Mouse (Mus musculus): ENCODE measurements around the gene Hormad1. TPM values are rescaled to one million over a fixed set of nuclear protein-coding genes. Genes with fewer than 3 reads are reported as not detected.
A peak's percentile ranks its signal among the peaks of the same experiment; 100 is the strongest.

Hormad1 gene
- total and polyA plus RNA-seq, 2 experiments: not detected

DNA sequence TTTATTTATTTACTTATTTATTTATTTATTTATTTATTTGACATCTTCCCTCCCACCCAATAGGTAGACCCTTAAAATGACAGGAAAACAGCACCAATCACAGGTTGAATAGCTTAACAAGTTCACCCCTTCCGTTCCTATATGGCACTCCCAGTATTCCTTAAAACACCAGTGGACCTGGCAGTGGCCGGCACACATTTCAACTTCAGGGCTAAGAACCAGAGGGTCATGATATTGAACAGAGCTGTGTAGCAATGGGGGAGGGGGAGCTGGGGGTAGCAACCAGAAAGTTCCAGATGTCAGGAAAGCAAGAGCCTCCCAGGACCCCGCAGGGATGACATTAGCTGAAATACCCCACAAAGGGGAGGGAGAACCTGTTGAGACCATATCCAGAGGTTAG is 39.4 kb upstream of the Hormad1 start:
- no peaks in the 10 kb centered on the region for H3K27me3 ChIP-seq (ENCODE audit: control insufficient read depth, insufficient read depth, low read length)
- H3K9ac ChIP-seq (ENCODE audit: low read depth, low read length): no peak overlapping the region
- TF ChIP-seq CTCF (IDR thresholded peaks at IDR 0.05; ENCODE audit: low read depth, low read length) (no peak), POLR2A (IDR thresholded peaks at IDR 0.05; ENCODE audit: extremely low read depth, insufficient read depth, low read length) (no peak)
- no peak overlapping the region for H3K4me3 ChIP-seq (ENCODE audit: insufficient read depth, low read depth, low read length)
- peaks cover 3% of the 10 kb centered on the region; the same call in 1 of the 2 replicates for H3K4me1 ChIP-seq (ENCODE audit: control insufficient read depth, insufficient read depth, low read length)
- no peak for DNase-seq (ENCODE audit: extremely low read depth, low read depth, low spot score)
- no peak overlapping the region for H3K27ac ChIP-seq (replicated peaks; ENCODE audit: insufficient read depth, low read depth, low read length)
- H3K79me2 ChIP-seq (ENCODE audit: control insufficient read depth, insufficient read depth, low read length): no peaks in the 10 kb centered on the region
- no peaks in the 10 kb centered on the region for H3K36me3 ChIP-seq (ENCODE audit: control insufficient read depth, insufficient read depth, low read length)
- 94% methylated on average over 3 of the region's 3 CpGs for WGBS

DNA sequence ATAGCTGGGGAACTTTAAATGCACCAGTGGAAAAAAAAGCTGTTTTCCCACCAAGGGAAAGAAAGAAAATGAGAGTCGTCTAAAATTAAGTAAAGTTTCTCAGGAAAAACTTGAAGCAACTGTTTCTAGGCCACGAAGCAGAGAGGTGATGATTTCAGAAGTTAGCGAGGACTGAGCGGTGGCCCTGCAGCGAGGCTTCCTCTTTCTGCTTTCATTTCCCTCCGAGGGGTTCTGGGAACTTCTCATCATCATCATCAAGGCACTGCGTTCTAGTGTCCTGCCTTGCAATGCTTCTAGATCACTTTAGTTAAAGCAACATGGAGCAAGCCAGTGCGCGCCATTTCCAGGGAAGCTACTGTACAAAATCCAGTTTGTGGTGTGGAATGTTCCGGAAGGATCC is 38.3 kb upstream of the Hormad1 start:
- no peaks in the 10 kb centered on the region for H3K79me2 ChIP-seq (ENCODE audit: control insufficient read depth, insufficient read depth, low read length)
- H3K9ac ChIP-seq (ENCODE audit: low read depth, low read length): no peak overlapping the region
- no peak overlapping the region for H3K4me3 ChIP-seq (ENCODE audit: insufficient read depth, low read depth, low read length)
- H3K36me3 ChIP-seq (ENCODE audit: control insufficient read depth, insufficient read depth, low read length): no peaks in the 10 kb centered on the region
- 88% methylated on average over 10 of the region's 10 CpGs for WGBS
- no peaks in the 10 kb centered on the region for H3K27me3 ChIP-seq (ENCODE audit: control insufficient read depth, insufficient read depth, low read length)
- H3K4me1 ChIP-seq (ENCODE audit: control insufficient read depth, insufficient read depth, low read length): peaks cover 3% of the 10 kb centered on the region; the same call in 1 of the 2 replicates
- no peak for TF ChIP-seq CTCF (IDR thresholded peaks at IDR 0.05; ENCODE audit: low read depth, low read length)
- no peak for TF ChIP-seq POLR2A (IDR thresholded peaks at IDR 0.05; ENCODE audit: extremely low read depth, insufficient read depth, low read length)
- peak; percentile 33 for DNase-seq (ENCODE audit: extremely low read depth, low read depth, low spot score)
- H3K27ac ChIP-seq (replicated peaks; ENCODE audit: insufficient read depth, low read depth, low read length): no peak overlapping the region

GRCm38 (mm10) chr3:95523662-95524061 is 35.8 kb upstream of the Hormad1 start:
- 0 out of 2 replicates have a peak overlapping the region, but pooled peaks have one; percentile 11 for H3K9ac ChIP-seq (ENCODE audit: low read depth, low read length)
- peaks cover 3% of the 10 kb centered on the region; the same call in 1 of the 2 replicates for H3K4me1 ChIP-seq (ENCODE audit: control insufficient read depth, insufficient read depth, low read length)
- H3K27me3 ChIP-seq (ENCODE audit: control insufficient read depth, insufficient read depth, low read length): no peaks in the 10 kb centered on the region
- H3K27ac ChIP-seq (replicated peaks; ENCODE audit: insufficient read depth, low read depth, low read length): peak overlapping the region; percentile 64
- 66% methylated on average over 3 of the region's 3 CpGs for WGBS
- no peak overlapping the region for H3K4me3 ChIP-seq (ENCODE audit: insufficient read depth, low read depth, low read length)
- no peaks in the 10 kb centered on the region for H3K36me3 ChIP-seq (ENCODE audit: control insufficient read depth, insufficient read depth, low read length)
- DNase-seq (ENCODE audit: extremely low read depth, low read depth, low spot score): peak; percentile 40
- H3K79me2 ChIP-seq (ENCODE audit: control insufficient read depth, insufficient read depth, low read length): no peaks in the 10 kb centered on the region
- TF ChIP-seq POLR2A (IDR thresholded peaks at IDR 0.05; ENCODE audit: extremely low read depth, insufficient read depth, low read length) (no peak), CTCF (IDR thresholded peaks at IDR 0.05; ENCODE audit: low read depth, low read length) (no peak)

DNA sequence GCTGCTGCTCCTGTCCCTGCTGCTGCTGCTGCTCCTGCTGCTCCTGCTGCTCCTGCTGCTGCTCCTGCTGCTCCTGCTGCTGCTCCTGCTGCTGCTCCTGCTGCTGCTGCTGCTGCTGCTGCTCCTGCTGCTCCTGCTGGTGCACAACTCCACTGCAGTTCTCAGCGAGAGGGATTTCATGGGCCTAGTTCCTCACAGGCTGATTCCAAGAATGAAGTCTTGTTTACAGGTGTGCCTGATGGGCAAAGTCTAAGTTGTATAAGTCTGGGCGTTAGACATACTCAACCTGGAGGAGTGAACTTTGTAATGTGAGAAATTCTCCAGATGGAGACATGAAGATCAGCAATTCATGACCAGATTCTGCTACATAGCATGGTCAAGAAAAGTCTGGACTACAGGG is 34.8 kb upstream of the Hormad1 start:
- no peak overlapping the region for H3K9ac ChIP-seq (ENCODE audit: low read depth, low read length)
- H3K4me3 ChIP-seq (ENCODE audit: insufficient read depth, low read depth, low read length): no peak overlapping the region
- H3K27me3 ChIP-seq (ENCODE audit: control insufficient read depth, insufficient read depth, low read length): no peaks in the 10 kb centered on the region
- WGBS: 39% methylated on average over 2 of the region's 2 CpGs
- no peak for DNase-seq (ENCODE audit: extremely low read depth, low read depth, low spot score)
- H3K27ac ChIP-seq (replicated peaks; ENCODE audit: insufficient read depth, low read depth, low read length): no peak overlapping the region
- H3K79me2 ChIP-seq (ENCODE audit: control insufficient read depth, insufficient read depth, low read length): no peaks in the 10 kb centered on the region
- no peak for TF ChIP-seq POLR2A (IDR thresholded peaks at IDR 0.05; ENCODE audit: extremely low read depth, insufficient read depth, low read length)
- TF ChIP-seq CTCF (IDR thresholded peaks at IDR 0.05; ENCODE audit: low read depth, low read length): no peak
- peaks cover 3% of the 10 kb centered on the region; the same call in 1 of the 2 replicates for H3K4me1 ChIP-seq (ENCODE audit: control insufficient read depth, insufficient read depth, low read length)
- no peaks in the 10 kb centered on the region for H3K36me3 ChIP-seq (ENCODE audit: control insufficient read depth, insufficient read depth, low read length)

- Histone ChIP-seq H3K4me1 (ENCODE audit: control insufficient read depth, insufficient read depth, low read length) (peaks cover 3% of the 10 kb centered on the region; the same call in 1 of the 2 replicates), H3K27ac (replicated peaks; ENCODE audit: insufficient read depth, low read depth, low read length) (no peak overlapping the region), H3K4me3 (ENCODE audit: insufficient read depth, low read depth, low read length) (no peak overlapping the region), H3K79me2 (ENCODE audit: control insufficient read depth, insufficient read depth, low read length) (no peaks in the 10 kb centered on the region), H3K27me3 (ENCODE audit: control insufficient read depth, insufficient read depth, low read length) (no peaks in the 10 kb centered on the region), H3K9ac (ENCODE audit: low read depth, low read length) (no peak overlapping the region), H3K36me3 (ENCODE audit: control insufficient read depth, insufficient read depth, low read length) (no peaks in the 10 kb centered on the region)
- DNase-seq (ENCODE audit: extremely low read depth, low read depth, low spot score): no peak
- TF ChIP-seq CTCF (IDR thresholded peaks at IDR 0.05; ENCODE audit: low read depth, low read length) (no peak), POLR2A (IDR thresholded peaks at IDR 0.05; ENCODE audit: extremely low read depth, insufficient read depth, low read length) (no peak)
These were observed 33.4 kb upstream of the Hormad1 start for GRCm38 (mm10) chr3:95526111-95526510.

DNA sequence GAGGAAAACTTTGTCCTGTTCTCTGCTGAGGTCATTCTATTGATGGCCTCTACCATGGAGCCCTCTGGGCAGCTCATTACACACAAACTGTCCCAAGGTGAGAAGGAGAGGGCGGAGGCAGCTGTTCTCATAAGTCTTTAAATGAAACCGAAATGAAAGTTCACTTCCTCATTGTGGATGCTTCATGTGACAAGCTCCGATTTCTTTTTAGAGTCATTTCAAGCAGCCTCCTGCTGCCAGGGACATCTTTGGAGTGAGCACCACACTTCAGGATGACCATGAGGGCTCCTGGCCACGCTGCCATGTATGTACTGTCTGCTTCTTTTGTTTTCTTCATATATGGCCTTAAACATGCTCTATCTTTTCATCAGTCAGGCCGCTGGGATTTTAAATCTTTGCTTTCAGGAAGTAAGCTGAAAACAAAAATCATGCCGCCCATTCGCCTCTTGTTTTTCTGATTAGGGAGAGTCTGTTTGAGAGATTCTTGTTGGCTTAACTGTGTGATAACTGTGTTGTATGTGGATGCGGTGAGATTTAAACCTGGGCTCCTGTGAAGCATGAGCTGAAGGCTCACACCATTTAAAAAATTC is 32.8 kb upstream of the Hormad1 start, which contains the start of gene Ctss:
Ctss (plus strand) TSS at position 165 of the 590 bp plus-strand sequence.
- H3K79me2 ChIP-seq (ENCODE audit: control insufficient read depth, insufficient read depth, low read length): no peaks in the 10 kb centered on the region
- H3K9ac ChIP-seq (ENCODE audit: low read depth, low read length): peak within 1 kb of the TSS; percentile 30
- no peaks in the 10 kb centered on the region for H3K36me3 ChIP-seq (ENCODE audit: control insufficient read depth, insufficient read depth, low read length)
- no peak within 1 kb of the TSS; the same call in 1 of the 2 replicates for H3K27ac ChIP-seq (replicated peaks; ENCODE audit: insufficient read depth, low read depth, low read length)
- TF ChIP-seq CTCF (IDR thresholded peaks at IDR 0.05; ENCODE audit: low read depth, low read length) (no peak), POLR2A (IDR thresholded peaks at IDR 0.05; ENCODE audit: extremely low read depth, insufficient read depth, low read length) (no peak)
- H3K27me3 ChIP-seq (ENCODE audit: control insufficient read depth, insufficient read depth, low read length): no peaks in the 10 kb centered on the region
- peak; percentile 24 for DNase-seq (ENCODE audit: extremely low read depth, low read depth, low spot score)
- H3K4me3 ChIP-seq (ENCODE audit: insufficient read depth, low read depth, low read length): peak within 1 kb of the TSS; percentile 8; the same call in 1 of the 2 replicates
- peaks cover 3% of the 10 kb centered on the region; the same call in 1 of the 2 replicates for H3K4me1 ChIP-seq (ENCODE audit: control insufficient read depth, insufficient read depth, low read length)
- WGBS: 79% methylated on average over 8 of the region's 8 CpGs

Measured in liver, adult 2 months (tissue).